Mouse (Mus musculus) intestine, embryonic 15.5 days (tissue): ENCODE measurements at regions not wholly inside any gene's neighbourhood (a gene's known extent, or its start where the extent isn't known, plus 50 kb on each side); places are given as distances from the start of the nearest gene placed in this dataset.
A peak's percentile ranks its signal among the peaks of the same experiment; 100 is the strongest.
"Not testable (repeated sequence)": the region's sequence is repeated elsewhere in the genome, so short reads cannot be mapped to it uniquely, and the experiment has no call there.

Source experiments
- ATAC-seq: fragments of 200-750 bp; cut with Nextera tagmentation; 2 replicates; pipeline ENCODE4 v1.8.0; 2017; ENCODE audit warnings: moderate TSS enrichment, moderate library complexity
- H3K27ac ChIP-seq: fragments of 300-500 bp; sonication (generic); 2 replicates; pipeline ENCODE4 v1.5.1; 2015; ENCODE audit warnings: mild to moderate bottlenecking, inconsistent platforms
- H3K27me3 ChIP-seq: fragments of 300-500 bp; sonication (generic); replicated peaks from 2 replicates; pipeline ENCODE4 v1.6.1; 2015; ENCODE audit warnings: inconsistent platforms
- H3K36me3 ChIP-seq: fragments of 300-500 bp; sonication (generic); 2 replicates; pipeline ENCODE4 v1.6.1; 2015; ENCODE audit warnings: inconsistent platforms
- H3K4me1 ChIP-seq: fragments of 300-500 bp; sonication (generic); replicated peaks from 2 replicates; pipeline ENCODE4 v1.6.1; 2015; ENCODE audit warnings: inconsistent platforms
- H3K4me2 ChIP-seq: fragments of 300-500 bp; sonication (generic); replicated peaks from 2 replicates; pipeline ENCODE4 v1.6.1; 2015; ENCODE audit warnings: mild to moderate bottlenecking, inconsistent platforms
- H3K4me3 ChIP-seq: fragments of 300-500 bp; sonication (generic); replicated peaks from 2 replicates; pipeline ENCODE4 v1.5.1; 2015; ENCODE audit warnings: inconsistent platforms
- H3K9ac ChIP-seq: fragments of 300-500 bp; sonication (generic); 2 replicates; pipeline ENCODE4 v1.6.1; 2015; ENCODE audit warnings: inconsistent platforms
- H3K9me3 ChIP-seq: fragments of 300-500 bp; sonication (generic); 2 replicates; pipeline ENCODE4 v1.6.1; 2016; ENCODE audit warnings: inconsistent platforms
- WGBS: fragments of 180-500 bp; shearing (Covaris S2); methylation state at CpG from one replicate; pipeline ENCODE4 v1.1.7; 2015; 5-methylcytosine and 5-hydroxymethylcytosine counted together

GRCm38 (mm10) chr11:23079936-23080794, 72.8 kb downstream of the Fam161a start:
- no peaks in the 10 kb centered on the region for H3K27me3 ChIP-seq
- no peaks in the 10 kb centered on the region for H3K36me3 ChIP-seq
- H3K4me3 ChIP-seq = no peak overlapping the region
- no peak overlapping the region for H3K27ac ChIP-seq
- H3K4me1 ChIP-seq = no peaks in the 10 kb centered on the region
- 66% methylated on average over 3 of the region's 3 CpGs for WGBS
- no peak overlapping the region for H3K4me2 ChIP-seq
- no peak for ATAC-seq
- no peak overlapping the region for H3K9ac ChIP-seq
- no peaks in the 10 kb centered on the region for H3K9me3 ChIP-seq

GRCm38 (mm10) chr11:23081616-23082015, 74.3 kb downstream of the Fam161a start:
- H3K9me3 ChIP-seq = no peaks in the 10 kb centered on the region
- H3K4me2 ChIP-seq = no peak overlapping the region
- no peaks in the 10 kb centered on the region for H3K36me3 ChIP-seq
- no peak overlapping the region for H3K27ac ChIP-seq
- no peaks in the 10 kb centered on the region for H3K27me3 ChIP-seq
- no peak overlapping the region for H3K4me3 ChIP-seq
- WGBS = 45% methylated on average over 4 of the region's 4 CpGs
- no peak for ATAC-seq
- H3K4me1 ChIP-seq = no peaks in the 10 kb centered on the region
- H3K9ac ChIP-seq = no peak overlapping the region

- H3K4me1 ChIP-seq, H3K27me3 ChIP-seq, H3K4me2 ChIP-seq, H3K27ac ChIP-seq, H3K36me3 ChIP-seq, H3K9me3 ChIP-seq, H3K9ac ChIP-seq, H3K4me3 ChIP-seq, ATAC-seq: not testable (repeated sequence)
- WGBS = 78% methylated on average over 2 of the region's 2 CpGs
These were observed 76.5 kb downstream of the Fam161a start for GRCm38 (mm10) chr11:23083811-23084210.

- H3K4me1 ChIP-seq = no peaks in the 10 kb centered on the region
- H3K9me3 ChIP-seq = no peaks in the 10 kb centered on the region
- no peak overlapping the region for H3K9ac ChIP-seq
- WGBS = 51% methylated on average over 5 of the region's 5 CpGs
- H3K27me3 ChIP-seq = no peaks in the 10 kb centered on the region
- H3K36me3 ChIP-seq = no peaks in the 10 kb centered on the region
- ATAC-seq = no peak
- no peak overlapping the region for H3K4me2 ChIP-seq
- H3K27ac ChIP-seq = no peak overlapping the region
- no peak overlapping the region for H3K4me3 ChIP-seq
These were observed 88.0 kb downstream of the Fam161a start for GRCm38 (mm10) chr11:23095287-23095686.

- not testable (repeated sequence) for ATAC-seq, H3K4me3 ChIP-seq, H3K9me3 ChIP-seq
These were observed 88.4 kb downstream of the Fam161a start for GRCm38 (mm10) chr11:23095723-23096122.

GRCm38 (mm10) chr11:23096451-23097222, 89.3 kb downstream of the Fam161a start:
- no peaks in the 10 kb centered on the region for H3K9me3 ChIP-seq
- no peak overlapping the region for H3K4me3 ChIP-seq
- ATAC-seq = no peak
- H3K36me3 ChIP-seq = no peaks in the 10 kb centered on the region
- no peak overlapping the region for H3K4me2 ChIP-seq
- no peak overlapping the region for H3K27ac ChIP-seq
- H3K4me1 ChIP-seq = no peaks in the 10 kb centered on the region
- no peak overlapping the region for H3K9ac ChIP-seq
- H3K27me3 ChIP-seq = no peaks in the 10 kb centered on the region
- WGBS = 63% methylated on average over 2 of the region's 2 CpGs

More at GRCm38 (mm10) chr11:23095723-23096122, 88.4 kb downstream of the Fam161a start:
- H3K4me2 ChIP-seq, H3K4me1 ChIP-seq, H3K27ac ChIP-seq, H3K27me3 ChIP-seq, H3K36me3 ChIP-seq, H3K9ac ChIP-seq: not testable (repeated sequence)
- WGBS = 39% methylated on average over 1 of the region's 1 CpGs

GRCm38 (mm10) chr11:23097223-23097490, 89.8 kb downstream of the Fam161a start:
- Histone ChIP-seq H3K9me3 (no peaks in the 10 kb centered on the region), H3K4me1 (no peaks in the 10 kb centered on the region), H3K27me3 (no peaks in the 10 kb centered on the region), H3K9ac (no peak overlapping the region), H3K4me2 (no peak overlapping the region), H3K27ac (no peak overlapping the region), H3K4me3 (no peak overlapping the region), H3K36me3 (no peaks in the 10 kb centered on the region)
- WGBS = 82% methylated on average over 2 of the region's 2 CpGs
- ATAC-seq = no peak

- H3K9ac ChIP-seq = no peak overlapping the region
- WGBS = 71% methylated on average over 9 of the region's 9 CpGs
- H3K4me3 ChIP-seq = no peak overlapping the region
- no peaks in the 10 kb centered on the region for H3K36me3 ChIP-seq
- H3K4me2 ChIP-seq = no peak overlapping the region
- no peaks in the 10 kb centered on the region for H3K27me3 ChIP-seq
- no peak for ATAC-seq
- H3K9me3 ChIP-seq = 0 out of 2 replicates have a peak, but pooled peaks cover 3% of the 10 kb centered on the region
- H3K27ac ChIP-seq = no peak overlapping the region
- H3K4me1 ChIP-seq = no peaks in the 10 kb centered on the region
These were observed 107.3 kb downstream of the Fam161a start for GRCm38 (mm10) chr11:23114636-23115035.

- Histone ChIP-seq H3K4me1 (no peaks in the 10 kb centered on the region; the same call in 1 of the 2 replicates), H3K9me3 (no peaks in the 10 kb centered on the region), H3K27ac (no peak overlapping the region), H3K36me3 (no peaks in the 10 kb centered on the region), H3K27me3 (no peaks in the 10 kb centered on the region), H3K9ac (no peak overlapping the region), H3K4me3 (no peak overlapping the region), H3K4me2 (no peak overlapping the region)
- 88% methylated on average over 11 of the region's 11 CpGs for WGBS
- ATAC-seq = no peak
These were observed 113.3 kb downstream of the Fam161a start for GRCm38 (mm10) chr11:23120533-23121210.

- Histone ChIP-seq H3K27me3 (no peaks in the 10 kb centered on the region), H3K4me1 (no peaks in the 10 kb centered on the region; the same call in 1 of the 2 replicates), H3K4me3 (peak overlapping the region; percentile 36), H3K4me2 (peak overlapping the region; percentile 80), H3K9me3 (no peaks in the 10 kb centered on the region), H3K36me3 (no peaks in the 10 kb centered on the region), H3K9ac (peak overlapping the region; percentile 18; the same call in 1 of the 2 replicates), H3K27ac (no peak overlapping the region)
- peak; percentile 99 for ATAC-seq
- 3% methylated on average over 25 of the region's 25 CpGs for WGBS
These were observed 117.0 kb downstream of the Fam161a start for GRCm38 (mm10) chr11:23124198-23124951.

GRCm38 (mm10) chr11:23131122-23131521, 123.8 kb downstream of the Fam161a start:
- Histone ChIP-seq H3K36me3 (no peaks in the 10 kb centered on the region), H3K4me1 (no peaks in the 10 kb centered on the region), H3K4me3 (no peak overlapping the region), H3K27ac (no peak overlapping the region), H3K4me2 (no peak overlapping the region), H3K9me3 (no peaks in the 10 kb centered on the region), H3K27me3 (no peaks in the 10 kb centered on the region), H3K9ac (no peak overlapping the region)
- no peak for ATAC-seq
- 58% methylated on average over 1 of the region's 1 CpGs for WGBS

- no peak overlapping the region for H3K9ac ChIP-seq
- no peaks in the 10 kb centered on the region for H3K27me3 ChIP-seq
- no peak overlapping the region for H3K4me2 ChIP-seq
- H3K36me3 ChIP-seq = no peaks in the 10 kb centered on the region
- H3K27ac ChIP-seq = no peak overlapping the region
- no peaks in the 10 kb centered on the region for H3K9me3 ChIP-seq
- WGBS = 75% methylated on average over 1 of the region's 1 CpGs
- no peak for ATAC-seq
- H3K4me1 ChIP-seq = no peaks in the 10 kb centered on the region
- H3K4me3 ChIP-seq = no peak overlapping the region
These were observed 124.2 kb upstream of the Xpo1 start for GRCm38 (mm10) chr11:23131632-23132031.
